Mouse (Mus musculus) embryonic fibroblast, embryonic 13.5 days (primary cell): ENCODE measurements around the gene Smarcb1.

Experiments
- CTCF ChIP-seq: IDR thresholded peaks from 2 replicates; pipeline ENCODE4 v1.5.1; 2011; ENCODE audit warnings: mild to moderate bottlenecking, control low read depth, low read length, moderate library complexity, borderline replicate concordance; ENCODE audit not compliant: insufficient read depth
- POLR2A ChIP-seq: IDR thresholded peaks from 2 replicates; pipeline ENCODE4 v1.6.1; 2011; ENCODE audit warnings: low read depth, mild to moderate bottlenecking, control low read depth, low read length, moderate library complexity

GRCm38 (mm10) chr10:75936909-75937667, 15.7 kb upstream of the Smarcb1 start:
- no peak for TF ChIP-seq CTCF
- no peak for TF ChIP-seq POLR2A
